Mouse (Mus musculus) heart, postnatal 0 days (tissue): ENCODE measurements around the gene Bloc1s1. TPM values are rescaled to one million over a fixed set of nuclear protein-coding genes. Genes with fewer than 3 reads are reported as not detected.

Experiments
- ATAC-seq: fragments of 200-750 bp; cut with Nextera tagmentation; 2 replicates; pipeline ENCODE4 v1.8.0; 2017; ENCODE audit warnings: low read depth, moderate number of reproducible peaks, moderate library complexity; ENCODE audit not compliant: insufficient read depth
- DNase-seq: peaks from one replicate; pipeline ENCODE4 v3.0.0-alpha.2; 2016; ENCODE audit warnings: low spot score
- H3K27ac ChIP-seq: fragments of 300-500 bp; sonication (generic); 2 replicates; pipeline ENCODE4 v1.5.1; 2014; ENCODE audit warnings: low read depth, mild to moderate bottlenecking
- H3K27me3 ChIP-seq: fragments of 300-500 bp; sonication (generic); 2 replicates; pipeline ENCODE4 v1.6.1; 2014; ENCODE audit warnings: low read length, mixed read lengths; ENCODE audit not compliant: control insufficient read depth, insufficient read depth
- H3K36me3 ChIP-seq: fragments of 300-500 bp; sonication (generic); replicated peaks from 2 replicates; pipeline ENCODE4 v1.6.1; 2014; ENCODE audit warnings: low read length, mixed read lengths; ENCODE audit not compliant: control insufficient read depth, insufficient read depth
- H3K4me1 ChIP-seq: fragments of 300-500 bp; sonication (generic); 2 replicates; pipeline ENCODE4 v1.6.1; 2014; ENCODE audit warnings: antibody characterized with exemption; ENCODE audit not compliant: control insufficient read depth, insufficient read depth
- H3K4me2 ChIP-seq: fragments of 300-500 bp; sonication (generic); 2 replicates; pipeline ENCODE4 v1.6.1; 2014; ENCODE audit warnings: low read depth, mild to moderate bottlenecking, low read length, moderate library complexity
- H3K4me3 ChIP-seq: fragments of 300-500 bp; sonication (generic); 2 replicates; pipeline ENCODE4 v1.5.1; 2014; ENCODE audit warnings: low read depth, low read length
- H3K9ac ChIP-seq: fragments of 300-500 bp; sonication (generic); replicated peaks from 2 replicates; pipeline ENCODE4 v1.6.1; 2014; ENCODE audit warnings: low read depth, low read length, mixed read lengths
- H3K9me3 ChIP-seq: fragments of 300-500 bp; sonication (generic); replicated peaks from 2 replicates; pipeline ENCODE4 v1.6.1; 2016; ENCODE audit warnings: low read length; ENCODE audit not compliant: control insufficient read depth
- CTCF ChIP-seq: IDR thresholded peaks from 2 replicates; pipeline ENCODE4 v1.5.1; 2016; ENCODE audit warnings: antibody characterized with exemption, control low read depth, low read depth
- EP300 ChIP-seq: IDR thresholded peaks from 2 replicates; pipeline ENCODE4 v1.6.1; 2016; ENCODE audit warnings: antibody characterized with exemption, low read depth
- WGBS: fragments of 180-500 bp; shearing (Covaris S2); extraction: QIAGEN DNeasy Blood & Tissue Kit; methylation state at CpG from one replicate; pipeline ENCODE4 v1.1.7; 2014; 5-methylcytosine and 5-hydroxymethylcytosine counted together
- polyA plus RNA-seq: library from polyadenylated mRNA; unstranded; fragments of >200 nt; fragmentation: Nextera tagmentation; extraction: Ambion mirVana; gene quantifications from 2 replicates; pipeline ENCODE4 v1.2.1, GENCODE M21; 2015
- total RNA-seq: library from RNA; depleted of rRNA; stranded (reverse); fragments of >200 nt; gene quantifications from 2 replicates; pipeline ENCODE4 v1.2.3, GENCODE M21; 2014; ENCODE audit warnings: low replicate concordance

Bloc1s1 gene
- total and polyA plus RNA-seq, 2 experiments from 2014 or later = 121 to 292 TPM

DNA sequence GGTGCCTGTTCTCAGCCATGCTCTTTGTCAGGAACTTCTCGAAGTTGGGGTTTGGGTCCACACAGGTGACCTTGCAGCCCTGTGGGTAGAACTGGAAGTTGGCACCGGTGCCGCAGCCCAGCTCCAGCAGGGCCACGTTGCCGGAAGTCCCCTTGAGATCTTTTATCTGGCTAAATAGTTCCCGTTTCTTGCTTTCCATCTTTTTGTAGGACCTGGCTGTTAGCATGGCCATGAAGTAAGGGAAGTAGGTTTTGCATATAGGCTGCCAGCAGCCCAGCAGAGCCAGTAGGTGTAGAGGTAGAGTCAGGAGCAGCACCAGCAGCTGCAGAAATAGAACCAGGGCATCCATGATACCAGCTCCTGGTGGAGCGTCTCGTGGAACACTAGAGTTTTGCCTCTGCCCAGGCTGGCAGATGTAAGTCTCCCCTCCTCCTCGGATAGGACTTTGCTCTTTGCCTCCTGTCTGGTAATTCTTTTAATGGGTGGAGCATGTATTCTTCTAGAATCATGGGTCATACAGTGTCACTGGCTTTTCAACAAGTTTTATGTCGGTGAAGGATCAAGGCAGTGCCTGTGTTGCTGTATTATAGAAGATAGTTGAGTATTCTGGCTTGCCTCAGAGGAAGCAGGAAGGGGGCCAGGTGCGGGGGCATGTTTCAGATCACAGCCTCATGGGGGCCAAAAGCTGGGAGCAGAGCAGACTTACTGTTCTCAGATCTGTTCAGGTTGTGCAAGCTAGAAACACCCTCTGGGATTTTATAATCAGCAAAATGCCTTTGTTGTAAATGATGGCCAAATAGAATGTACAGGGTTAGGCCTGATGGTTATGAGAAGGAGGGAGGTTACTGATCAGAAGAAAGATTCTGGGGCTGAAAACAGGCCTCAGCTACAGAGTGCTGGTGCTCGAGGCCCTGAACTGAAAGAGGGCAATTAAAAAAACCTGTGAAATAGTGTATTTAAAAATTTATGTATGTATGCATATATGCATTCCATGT lies 37.1 kb upstream of the Bloc1s1 start, which contains the start of gene Mettl7b:
Gene Mettl7b, minus strand, starts transcription at position 399 of the 995 bp plus-strand sequence.
- Histone ChIP-seq H3K4me2 (no peak within 1 kb of the TSS), H3K4me3 (no peak within 1 kb of the TSS), H3K27ac (peak within 1 kb of the TSS; percentile 44; the same call in 1 of the 2 replicates), H3K4me1 (no peaks in the 10 kb centered on the region), H3K27me3 (no peaks in the 10 kb centered on the region), H3K36me3 (no peaks in the 10 kb centered on the region), H3K9ac (no peak within 1 kb of the TSS), H3K9me3 (no peaks in the 10 kb centered on the region)
- no peak for TF ChIP-seq EP300
- TF ChIP-seq CTCF = no peak
- no peak for ATAC-seq
- DNase-seq = no peak
- 64% methylated on average over 12 of the region's 12 CpGs for WGBS

GRCm38 (mm10) chr10:128960142-128960541 lies 36.3 kb upstream of the Bloc1s1 start:
- Histone ChIP-seq H3K27me3 (no peaks in the 10 kb centered on the region), H3K27ac (no peak overlapping the region), H3K4me2 (no peak overlapping the region), H3K36me3 (no peaks in the 10 kb centered on the region), H3K9ac (no peak overlapping the region), H3K4me3 (no peak overlapping the region), H3K9me3 (no peaks in the 10 kb centered on the region), H3K4me1 (no peaks in the 10 kb centered on the region)
- DNase-seq (no peak), ATAC-seq (no peak)
- WGBS = 64% methylated on average over 4 of the region's 4 CpGs
- no peak for TF ChIP-seq EP300
- TF ChIP-seq CTCF = no peak

GRCm38 (mm10) chr10:128958340-128958739 lies 34.5 kb upstream of the Bloc1s1 start:
- no peak overlapping the region for H3K9ac ChIP-seq
- DNase-seq (no peak), ATAC-seq (no peak)
- TF ChIP-seq CTCF (no peak), EP300 (no peak)
- H3K27me3 ChIP-seq = no peaks in the 10 kb centered on the region
- H3K4me3 ChIP-seq = no peak overlapping the region
- H3K27ac ChIP-seq = no peak overlapping the region
- 0 out of 2 replicates have a peak, but pooled peaks cover 3% of the 10 kb centered on the region for H3K36me3 ChIP-seq
- no peaks in the 10 kb centered on the region for H3K9me3 ChIP-seq
- no peak overlapping the region for H3K4me2 ChIP-seq
- no peaks in the 10 kb centered on the region for H3K4me1 ChIP-seq
- 67% methylated on average over 10 of the region's 10 CpGs for WGBS

GRCm38 (mm10) chr10:128950208-128950887 lies 26.5 kb upstream of the Bloc1s1 start:
- WGBS = 55% methylated on average over 16 of the region's 16 CpGs
- Histone ChIP-seq H3K4me2 (no peak overlapping the region), H3K27ac (no peak overlapping the region), H3K4me1 (no peaks in the 10 kb centered on the region), H3K36me3 (0 out of 2 replicates have a peak, but pooled peaks cover 6% of the 10 kb centered on the region), H3K27me3 (no peaks in the 10 kb centered on the region), H3K9me3 (no peaks in the 10 kb centered on the region), H3K4me3 (no peak overlapping the region), H3K9ac (no peak overlapping the region)
- DNase-seq (no peak), ATAC-seq (no peak)
- TF ChIP-seq EP300 (no peak), CTCF (no peak)

DNA sequence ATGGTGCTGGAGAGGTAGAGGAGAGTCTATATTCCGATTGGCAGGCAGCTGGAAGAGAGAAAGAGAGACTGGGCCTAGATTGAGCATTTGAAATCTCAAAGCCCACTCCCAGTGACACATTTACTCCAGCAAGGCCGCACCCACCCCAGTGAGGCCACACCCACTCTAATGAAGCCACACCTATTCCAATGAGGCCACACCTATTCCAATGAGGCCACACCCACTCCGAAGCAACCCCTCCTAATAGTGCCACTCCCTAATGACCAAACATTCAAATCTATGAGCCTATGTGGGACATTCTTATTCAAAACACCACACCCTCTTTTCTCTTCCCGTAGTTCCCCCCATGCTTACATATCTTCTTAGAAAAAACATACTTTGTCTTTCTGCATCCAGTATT lies 23.7 kb upstream of the Bloc1s1 start:
- H3K9ac ChIP-seq = no peak overlapping the region
- WGBS = 83% methylated on average over 4 of the region's 4 CpGs
- TF ChIP-seq EP300 (no peak), CTCF (no peak)
- DNase-seq (no peak), ATAC-seq (no peak)
- H3K36me3 ChIP-seq = no peaks in the 10 kb centered on the region; the same call in 1 of the 2 replicates
- no peak overlapping the region for H3K4me2 ChIP-seq
- H3K9me3 ChIP-seq = no peaks in the 10 kb centered on the region
- no peaks in the 10 kb centered on the region for H3K27me3 ChIP-seq
- no peak overlapping the region for H3K27ac ChIP-seq
- H3K4me3 ChIP-seq = no peak overlapping the region
- H3K4me1 ChIP-seq = no peaks in the 10 kb centered on the region
